Mouse (Mus musculus): ENCODE measurements around the gene Cdhr5.

DNA sequence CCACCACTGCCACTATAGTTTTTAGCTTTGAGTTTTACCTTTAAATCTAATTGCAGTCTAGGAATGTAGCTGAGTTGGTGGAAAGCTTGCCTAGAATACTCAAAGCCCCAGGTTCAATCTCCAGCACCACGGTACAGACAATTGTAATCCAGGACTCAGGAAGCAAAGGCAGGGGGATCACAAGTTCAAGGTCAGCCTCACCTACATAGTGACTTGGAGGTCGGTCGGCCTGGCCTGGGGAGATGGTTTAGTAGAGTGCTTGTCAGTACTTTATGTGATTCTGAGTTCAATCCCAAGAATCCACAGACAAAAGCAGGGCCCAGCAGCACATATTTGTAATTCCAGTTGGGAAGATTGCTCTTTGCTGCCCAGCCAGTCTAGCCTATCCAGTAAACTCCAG is 11.5 kb upstream of the Cdhr5 start:
- TF ChIP-seq EP300 (IDR thresholded peaks at IDR 0.05; ENCODE audit: low read depth) (no peak), CTCF (IDR thresholded peaks at IDR 0.05; ENCODE audit: low read depth) (no peak)

Data from heart, postnatal 0 days (tissue).